Mouse (Mus musculus): ENCODE measurements around the gene Suclg2.

DNA sequence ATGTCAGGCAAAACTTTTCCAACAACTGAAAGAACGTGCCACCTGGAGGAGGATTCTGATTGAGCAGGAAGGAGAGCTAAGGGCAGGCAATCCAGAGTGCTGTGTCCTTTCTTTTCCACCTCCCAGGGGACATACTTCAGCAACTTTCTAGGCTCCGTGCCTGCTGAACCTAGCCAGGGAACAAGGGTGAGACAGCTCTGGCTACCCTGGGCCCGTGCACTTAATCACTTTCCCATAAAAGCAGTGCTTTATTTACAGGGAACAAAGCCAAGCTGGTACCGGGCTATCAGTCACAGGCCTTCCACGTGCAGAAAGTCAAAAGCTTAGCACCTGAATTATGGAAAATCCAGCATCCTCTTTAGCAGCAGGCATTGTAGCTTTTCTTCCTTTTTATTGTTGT lies 5.4 kb downstream of the Suclg2 start:
- TF ChIP-seq CTCF (IDR thresholded peaks at IDR 0.05; ENCODE audit: low read depth) (no peak), EP300 (IDR thresholded peaks at IDR 0.05; ENCODE audit: low read depth) (no peak)

Measured in heart, postnatal 0 days (tissue).